Mouse (Mus musculus) urinary bladder, postnatal 4 days (tissue): ENCODE measurements around the gene Zcchc7.
"Not testable (repeated sequence)": the region's sequence is repeated elsewhere in the genome, so short reads cannot be mapped to it uniquely, and the experiment has no call there.

Source experiments
- DNase-seq, 2 experiments: peaks; one replicate each; pipeline ENCODE4 v3.0.0; 2021 to 2022; ENCODE audit warnings: low spot score in 2 of 2

Zcchc7 gene

DNA sequence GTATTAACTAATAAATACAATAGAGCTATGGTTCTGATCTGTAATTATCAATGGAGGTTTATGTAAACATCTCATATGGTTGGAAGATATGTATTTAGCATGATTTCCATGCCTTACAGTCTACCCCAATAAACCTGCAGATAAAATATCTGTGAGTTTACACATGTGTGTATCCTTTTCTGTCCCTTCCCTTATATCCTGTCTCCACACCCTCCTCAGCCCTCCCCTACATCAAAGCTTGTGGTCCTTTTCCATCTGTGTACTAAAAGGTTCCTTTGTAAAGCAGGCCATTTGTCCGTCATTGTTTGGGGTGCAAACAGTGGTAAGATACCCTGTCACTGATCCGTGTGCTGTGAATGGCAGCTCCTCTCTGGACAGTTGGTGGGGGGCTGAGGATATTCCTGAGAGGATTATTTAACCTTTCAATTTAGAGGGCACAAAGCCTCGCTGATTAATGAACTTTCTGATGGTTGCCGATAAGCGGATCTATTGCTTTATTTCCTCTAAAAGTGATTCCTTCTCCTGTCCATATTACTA lies 161.7 kb downstream of the Zcchc7 start:
- no peak for DNase-seq

DNA sequence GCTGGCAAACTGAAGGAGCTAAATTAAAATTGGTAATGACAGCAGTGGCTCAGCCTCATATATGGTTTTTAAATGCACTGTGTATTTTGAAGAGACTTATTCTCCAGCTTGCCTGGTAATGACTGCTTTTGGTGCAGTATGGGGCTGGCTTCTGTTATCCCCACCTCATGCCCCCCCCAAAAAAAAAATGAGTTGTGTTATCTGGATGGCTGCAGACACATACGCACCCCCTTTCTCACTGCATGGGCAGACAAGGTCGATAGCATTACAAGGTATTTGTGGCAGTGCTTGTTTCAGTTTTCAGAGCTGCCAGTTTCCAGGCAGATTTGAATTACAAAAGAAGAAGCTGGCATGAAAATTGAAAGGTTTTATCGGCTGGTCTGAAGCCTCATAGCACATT lies 162.2 kb downstream of the Zcchc7 start:
- DNase-seq, result no peak

DNA sequence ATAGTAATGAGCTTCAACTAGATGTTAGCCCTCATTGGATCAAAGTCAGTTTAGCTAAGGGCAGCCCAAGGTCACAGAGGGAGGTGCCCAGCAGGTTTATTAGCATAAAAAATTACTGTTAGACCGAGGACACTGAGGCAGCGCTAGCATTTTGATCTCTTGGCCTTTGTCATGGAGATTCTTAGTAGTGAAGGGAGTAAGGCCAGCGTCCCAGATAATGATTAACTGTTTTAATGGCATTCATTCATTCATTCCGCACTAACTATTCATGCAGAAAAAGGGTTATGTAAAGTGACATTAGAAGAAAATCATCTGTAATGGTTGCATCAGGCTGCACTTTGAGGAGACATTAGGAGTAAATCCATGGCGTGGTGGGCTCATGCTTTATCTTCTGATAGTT lies 165.2 kb downstream of the Zcchc7 start:
- no peak for DNase-seq

DNA sequence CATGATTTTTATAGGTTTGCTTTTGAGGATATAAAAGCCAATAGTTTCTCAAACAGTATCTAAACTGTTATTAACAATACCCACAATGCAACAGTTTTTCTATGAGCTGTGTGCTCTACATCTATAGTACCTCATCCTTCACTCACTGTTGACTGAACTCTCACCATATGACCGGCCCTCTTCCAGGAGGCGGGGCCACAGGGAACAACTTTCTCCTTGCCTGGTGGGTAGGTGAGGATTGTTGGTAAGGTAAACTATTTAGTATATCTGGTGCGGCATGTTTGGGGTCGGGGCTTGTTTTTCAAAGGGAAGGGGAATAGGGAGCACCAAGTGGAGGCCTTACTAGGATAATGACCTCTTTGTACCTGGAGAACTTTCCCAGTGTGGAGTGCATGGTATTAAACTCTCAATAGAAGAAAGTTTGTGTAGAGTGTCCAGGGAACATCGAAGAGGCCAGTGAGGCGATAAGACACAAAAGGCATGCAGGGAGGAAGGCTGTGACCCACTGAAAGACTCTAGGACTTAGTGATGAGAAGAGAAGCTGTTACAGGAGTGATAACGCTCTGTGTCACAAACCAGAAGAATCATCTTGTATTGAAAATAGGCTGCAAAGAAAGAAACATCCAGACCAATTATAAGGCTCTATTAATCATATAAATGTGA lies 166.9 kb downstream of the Zcchc7 start:
- no peak for DNase-seq

DNA sequence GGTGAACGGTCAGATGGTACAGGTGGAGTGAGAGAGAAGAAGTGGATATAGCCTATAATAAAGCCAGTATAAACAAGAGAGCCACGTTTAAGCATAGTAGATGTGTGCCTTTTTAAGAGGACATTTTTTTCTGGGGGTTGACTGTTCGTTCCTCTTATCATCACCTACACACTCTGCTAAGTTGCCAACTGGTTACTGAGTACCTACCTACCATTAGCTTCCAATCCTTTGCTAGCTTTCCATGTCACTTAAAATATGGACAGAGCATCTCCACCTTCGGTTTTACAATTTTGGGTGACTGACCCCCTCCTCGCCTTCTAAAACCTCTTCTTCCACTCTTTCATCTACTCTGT lies 167.4 kb downstream of the Zcchc7 start:
- DNase-seq, result no peak

DNA sequence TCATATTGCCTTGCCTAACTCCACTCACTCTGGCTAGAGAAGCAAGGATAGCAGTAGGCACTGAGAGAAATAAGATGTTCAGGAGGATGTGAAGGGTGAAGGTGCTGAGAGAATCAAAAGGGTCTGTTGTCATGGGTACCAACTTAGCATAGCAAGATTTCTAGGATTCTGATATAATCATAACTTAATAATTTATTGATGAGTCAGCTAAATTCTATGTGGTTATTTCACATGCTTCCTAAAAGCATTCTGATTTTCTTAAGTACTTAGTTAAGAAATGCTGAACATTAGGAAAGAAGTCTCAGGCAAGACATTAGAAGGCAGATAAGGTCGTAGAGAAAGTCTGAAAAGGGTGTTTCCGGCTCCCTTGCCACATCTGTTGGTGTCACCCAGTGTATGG lies 172.3 kb downstream of the Zcchc7 start:
- DNase-seq, result no peak

DNA sequence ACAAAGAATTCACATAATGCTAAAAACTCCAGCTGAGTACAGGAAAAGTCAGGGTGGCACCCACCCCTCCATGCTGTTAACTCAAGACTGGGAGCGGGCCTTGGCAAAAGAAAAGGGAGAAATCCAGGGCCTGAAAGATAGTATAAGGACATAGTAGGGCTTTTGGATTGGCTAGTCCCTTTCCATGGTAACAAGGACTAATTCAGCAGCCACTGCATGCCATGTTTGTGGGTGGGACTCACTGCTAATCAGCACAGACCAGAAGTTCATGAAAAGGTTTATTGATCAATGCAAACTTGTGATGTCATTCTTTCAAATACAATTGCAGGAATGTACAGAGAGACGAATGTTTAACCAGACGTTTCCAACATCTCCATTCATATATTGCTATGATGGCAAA lies 173.1 kb downstream of the Zcchc7 start:
- no peak for DNase-seq

DNA sequence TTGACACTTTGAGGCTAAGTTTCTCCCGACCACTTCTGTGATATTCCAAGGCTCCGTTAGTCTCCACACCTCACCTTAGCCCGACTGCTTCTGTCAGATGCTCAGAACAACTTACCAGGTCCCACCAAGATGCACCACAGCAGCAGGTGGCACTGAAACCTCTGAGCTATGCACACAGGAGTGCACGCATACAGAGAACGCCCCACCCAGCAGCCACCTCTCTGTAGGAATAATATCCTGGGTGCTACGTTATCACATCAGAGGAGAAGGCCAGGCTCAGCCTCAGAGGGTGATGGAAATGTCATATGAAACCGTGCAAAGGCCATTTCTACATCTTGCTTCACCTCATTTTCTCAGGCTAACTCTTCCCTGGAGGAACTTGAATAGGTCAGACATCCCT lies 174.7 kb downstream of the Zcchc7 start:
- DNase-seq, result no peak

DNA sequence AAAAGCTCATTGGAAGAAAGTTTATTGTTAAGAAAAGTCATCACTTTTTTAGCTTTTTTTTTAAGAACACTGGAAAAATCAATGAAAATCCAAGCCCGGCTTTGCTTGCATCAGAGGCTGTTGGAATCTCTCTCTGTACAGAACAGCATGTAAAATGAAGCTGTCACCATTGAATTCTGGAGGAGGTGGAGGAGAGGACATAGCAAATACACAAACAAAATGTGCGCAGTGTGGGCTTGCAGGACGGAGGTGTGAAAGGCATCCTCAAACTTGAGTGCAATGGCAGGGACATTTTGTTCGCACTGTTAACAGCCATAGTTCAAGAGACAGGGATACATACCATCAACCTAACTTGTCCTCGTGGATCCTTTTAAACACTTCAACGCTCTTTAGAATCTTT lies 176.1 kb downstream of the Zcchc7 start:
- no peak for DNase-seq

DNA sequence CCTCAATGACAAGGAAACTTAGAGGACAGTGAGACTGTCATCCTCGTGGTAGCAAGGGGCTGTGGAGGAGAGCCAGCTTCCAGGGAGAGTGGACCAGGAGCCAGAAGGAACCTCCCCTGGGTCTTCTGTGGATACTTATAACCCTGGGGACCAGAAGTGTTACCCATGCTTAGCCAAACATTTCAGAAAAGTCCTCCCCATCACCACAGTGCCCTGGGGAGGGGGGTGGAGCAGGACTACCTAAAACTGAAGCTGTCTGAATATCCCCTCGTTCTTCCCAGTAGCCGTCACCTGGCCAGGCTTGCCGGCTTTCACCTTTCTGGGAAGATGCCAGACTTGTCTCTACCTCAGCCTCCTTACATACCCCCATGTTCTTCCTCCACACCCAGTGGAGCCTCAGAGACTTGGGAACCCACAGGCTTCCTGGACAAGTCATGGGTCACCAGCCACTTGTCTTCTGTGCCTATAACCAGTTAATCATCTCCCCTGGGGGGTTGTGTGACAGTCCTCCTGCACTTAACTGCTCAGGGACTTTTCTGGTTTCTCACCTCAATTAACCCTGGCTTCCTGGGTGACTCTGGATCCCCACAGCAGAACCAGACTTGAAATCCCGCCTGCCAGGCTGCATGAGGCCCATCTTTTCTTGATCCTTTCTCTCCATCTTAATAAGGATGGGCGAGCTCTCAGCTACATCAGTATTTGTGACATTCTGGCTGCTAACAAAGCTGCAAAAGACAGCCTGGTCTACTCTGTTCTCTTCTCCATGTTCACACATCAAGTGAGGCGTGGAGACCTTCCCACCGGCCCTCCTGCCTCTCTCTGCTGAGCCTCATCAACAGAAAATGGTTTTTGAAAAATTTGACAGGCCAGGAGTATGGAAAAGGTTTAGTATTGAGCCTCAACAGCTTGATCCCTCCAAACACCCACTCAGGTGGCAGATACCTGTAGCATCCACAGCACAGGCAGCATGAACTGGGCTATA lies 183.0 kb downstream of the Zcchc7 start:
- peak; percentile 15 to 53 for DNase-seq

DNA sequence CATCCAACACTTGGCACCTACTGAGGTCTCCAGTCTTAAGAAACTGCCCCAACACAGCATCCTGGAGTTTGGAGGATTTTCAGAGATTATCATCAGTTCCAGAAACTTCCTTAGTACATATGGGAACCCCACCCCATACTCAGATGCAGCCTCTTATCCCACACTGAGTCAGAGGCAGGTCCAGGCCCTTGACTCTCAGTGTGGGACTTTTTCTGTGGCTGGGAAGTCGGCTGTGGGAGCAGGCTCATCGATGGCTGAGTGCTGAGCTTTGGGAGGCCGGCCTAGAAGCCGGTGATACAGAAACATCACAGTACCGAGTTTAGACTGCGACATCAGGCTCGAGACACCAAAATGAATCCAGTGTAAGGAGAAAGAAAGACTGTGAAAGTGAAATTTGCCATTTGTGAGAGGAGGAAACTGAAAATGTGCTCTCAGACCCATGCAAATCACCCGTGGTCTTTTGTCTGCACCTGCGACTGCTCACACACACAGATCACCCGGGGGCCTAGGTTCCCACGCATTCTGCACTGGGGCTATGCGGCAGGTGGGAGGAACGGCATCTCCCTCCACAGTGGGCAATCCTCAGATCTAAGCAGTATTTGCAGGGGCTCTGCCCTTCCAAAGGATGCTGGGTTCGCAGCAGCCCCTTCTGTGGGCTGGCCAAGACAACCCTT lies 184.0 kb downstream of the Zcchc7 start:
- DNase-seq, result peak in 1 of 2 experiments; percentile 54

DNA sequence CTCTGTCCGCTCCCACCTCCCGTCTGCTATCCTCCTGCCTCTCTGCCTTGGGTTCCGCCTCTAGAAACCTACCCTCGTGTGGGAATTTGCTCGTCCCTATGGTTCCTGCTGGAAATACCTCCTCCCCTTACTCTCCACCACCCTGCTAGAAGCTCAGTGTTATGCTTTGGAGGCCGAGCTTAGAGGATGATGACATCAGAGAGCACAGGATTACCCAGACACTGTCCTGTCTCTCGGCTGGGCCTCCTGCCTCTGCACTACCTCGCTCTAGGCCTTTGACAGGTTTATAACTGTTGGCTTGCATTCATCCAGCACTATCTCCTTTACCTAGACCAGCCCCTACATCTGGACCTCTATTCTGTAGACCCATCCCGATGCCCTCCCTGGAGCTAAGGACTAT lies 184.6 kb downstream of the Zcchc7 start:
- DNase-seq, result peak in 1 of 2 experiments; percentile 39

DNA sequence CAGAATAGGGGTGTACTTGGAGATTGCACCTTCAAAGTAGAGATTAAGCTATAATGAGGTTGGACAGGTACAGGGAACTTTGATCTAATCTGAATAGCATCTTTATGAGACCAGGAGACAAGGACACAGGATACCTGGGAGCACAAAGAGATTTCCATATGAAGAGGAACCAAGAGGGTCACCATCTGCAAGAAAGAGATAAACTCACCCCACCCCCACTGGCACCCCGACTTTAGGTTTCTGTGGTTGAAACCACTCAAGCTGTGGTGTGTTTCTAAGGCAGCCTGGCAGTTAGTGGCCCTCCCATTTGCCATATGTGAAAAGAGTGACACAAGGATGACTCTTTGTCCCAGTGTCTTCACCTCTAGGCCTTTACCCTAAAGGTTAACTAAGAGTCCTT lies 186.6 kb downstream of the Zcchc7 start:
- DNase-seq, result no peak

DNA sequence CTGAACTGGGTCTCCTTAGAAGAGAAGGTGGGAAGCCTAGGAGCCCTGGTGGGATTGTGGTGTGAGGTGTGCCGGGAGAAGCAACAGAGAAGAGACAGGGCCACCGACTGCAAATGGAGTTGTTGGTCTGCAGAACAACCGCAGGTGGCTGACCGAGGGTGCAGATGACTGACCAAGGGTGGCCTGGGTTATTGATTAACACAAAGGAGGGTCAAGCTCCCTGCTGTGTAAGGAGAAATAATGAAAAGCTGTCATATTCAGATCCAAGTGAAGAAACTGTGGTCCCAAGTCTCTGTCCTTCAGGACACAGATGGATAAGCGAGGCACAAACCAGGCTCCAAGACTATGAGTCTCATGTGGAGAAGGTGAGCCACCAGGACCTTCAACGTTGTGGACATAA lies 187.8 kb downstream of the Zcchc7 start:
- DNase-seq, result no peak

DNA sequence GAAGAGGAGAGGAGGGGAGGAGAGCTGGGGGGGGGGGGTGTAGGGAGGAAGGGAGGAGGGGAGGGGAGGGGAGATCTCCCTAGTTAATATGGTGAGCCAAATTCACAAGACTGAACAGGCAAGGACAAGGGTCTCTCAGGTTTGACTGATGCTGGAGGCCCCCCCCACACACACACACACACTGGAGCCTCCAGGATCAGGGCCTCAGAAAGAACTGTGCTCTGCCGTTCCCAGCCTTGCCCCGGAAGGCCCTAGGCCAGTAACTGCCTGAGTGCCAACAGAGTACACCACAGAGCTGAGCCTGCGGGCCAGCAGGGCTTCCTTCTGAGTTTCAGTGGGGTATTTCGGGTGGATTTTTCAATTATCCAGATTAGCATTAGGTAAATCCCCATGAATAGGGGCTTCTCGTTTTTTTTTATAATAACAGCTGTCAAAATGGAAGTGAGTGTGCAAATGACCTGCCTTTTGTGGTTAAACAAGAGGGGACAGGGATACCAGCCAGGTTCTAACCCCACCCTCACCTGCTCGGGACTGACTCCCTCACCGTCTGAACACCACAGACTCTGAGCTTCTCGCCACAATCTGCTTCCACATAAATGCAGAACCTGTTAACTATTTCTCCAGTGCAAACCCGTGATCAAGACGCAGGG lies 188.9 kb downstream of the Zcchc7 start:
- DNase-seq, result no peak

DNA sequence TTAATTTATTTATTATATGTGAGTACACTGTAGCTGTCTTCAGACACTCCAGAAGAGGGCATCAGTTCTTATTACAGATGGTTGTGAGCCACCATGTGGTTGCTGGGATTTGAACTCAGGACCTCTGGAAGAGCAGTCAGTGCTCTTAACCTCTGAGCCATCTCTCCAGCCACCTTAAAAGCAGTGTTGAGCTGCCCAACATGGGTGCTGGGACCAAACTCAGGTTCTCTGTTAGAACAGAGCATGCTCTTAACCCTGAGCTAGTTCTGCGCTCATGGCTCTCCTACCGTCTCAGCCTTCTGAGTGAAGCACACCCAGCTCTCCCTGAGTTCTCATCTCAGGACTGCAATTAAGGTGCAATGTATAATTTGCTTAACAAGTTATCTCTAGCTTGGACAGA lies 190.4 kb downstream of the Zcchc7 start:
- not testable (repeated sequence) for DNase-seq

DNA sequence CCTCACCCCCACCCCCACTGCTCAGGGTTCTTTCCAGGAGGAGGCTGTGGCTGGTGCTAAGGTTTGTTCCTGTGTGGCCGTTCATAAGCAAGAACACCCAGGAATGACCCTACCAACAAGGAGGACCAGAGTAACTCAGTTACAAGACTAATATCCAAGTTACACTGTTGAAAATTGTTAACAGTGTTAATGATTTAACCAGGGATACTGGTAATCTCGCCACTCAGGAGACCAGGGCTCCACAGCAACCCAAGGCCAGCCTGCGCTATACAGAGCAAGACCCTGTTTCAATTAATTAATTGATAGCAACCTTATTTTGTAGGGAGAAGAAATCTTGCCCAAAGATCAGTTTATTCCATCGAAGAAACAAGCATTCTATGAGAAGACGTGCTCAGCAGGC lies 191.8 kb downstream of the Zcchc7 start:
- DNase-seq, result no peak

DNA sequence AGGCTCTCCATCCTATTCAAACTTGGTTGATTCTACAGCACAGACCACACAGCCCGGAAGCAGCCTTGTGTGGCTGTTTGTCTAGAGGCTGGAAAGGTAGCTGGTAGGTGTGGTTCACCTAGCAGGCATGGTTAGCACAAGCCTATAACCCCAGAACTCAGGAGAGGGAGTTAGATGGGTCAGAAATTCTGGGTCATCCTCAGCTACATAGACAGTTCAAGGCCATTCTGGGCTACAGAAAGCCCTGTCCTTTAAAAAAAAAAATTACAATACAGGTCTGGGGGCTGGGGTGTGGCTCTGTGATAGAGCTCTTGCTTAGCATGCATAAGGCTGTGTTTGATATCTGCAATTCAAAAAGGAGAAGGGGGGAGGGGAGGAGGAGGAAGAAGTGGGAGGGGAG lies 192.6 kb downstream of the Zcchc7 start:
- DNase-seq, result no peak

DNA sequence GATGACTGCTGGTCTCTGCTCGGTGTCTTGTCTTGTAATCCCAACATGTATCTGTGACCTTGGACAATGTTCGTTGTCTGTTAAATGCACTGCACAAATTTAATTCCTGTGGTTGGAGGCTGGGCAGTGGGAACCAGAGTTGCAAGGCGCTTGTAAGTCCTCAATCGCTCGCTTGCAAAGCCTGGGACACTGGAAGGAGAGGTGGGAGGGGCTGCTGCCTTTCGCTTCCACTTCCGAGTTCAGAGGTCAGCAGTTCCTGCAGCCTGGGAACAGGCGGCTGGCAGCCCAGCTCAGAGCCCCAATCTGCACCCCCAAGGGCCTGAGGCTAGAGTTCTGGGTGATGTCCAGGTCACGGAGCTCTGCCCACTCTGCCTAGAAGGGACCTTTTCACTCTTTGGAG lies 197.4 kb downstream of the Zcchc7 start:
- DNase-seq, result no peak

DNA sequence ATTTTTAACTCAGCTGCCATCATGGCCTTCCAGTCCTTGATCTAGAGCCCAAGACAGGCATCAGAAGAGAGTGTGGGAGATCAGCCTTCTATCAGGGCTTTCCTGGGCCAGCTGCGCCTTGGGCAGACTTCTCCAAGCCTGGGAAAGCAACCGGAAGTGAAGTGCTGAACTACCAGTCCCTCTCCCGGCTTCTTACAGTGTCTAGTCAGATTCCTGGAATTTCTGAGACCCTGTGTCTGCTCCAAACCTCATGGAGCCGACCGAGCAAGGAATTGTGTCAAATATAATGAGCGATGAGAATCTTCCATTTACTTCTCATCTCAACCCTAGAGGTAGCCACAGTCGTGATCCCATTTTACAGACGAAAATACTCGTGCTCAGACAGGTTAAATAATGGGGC lies 203.1 kb downstream of the Zcchc7 start:
- no peak for DNase-seq

DNA sequence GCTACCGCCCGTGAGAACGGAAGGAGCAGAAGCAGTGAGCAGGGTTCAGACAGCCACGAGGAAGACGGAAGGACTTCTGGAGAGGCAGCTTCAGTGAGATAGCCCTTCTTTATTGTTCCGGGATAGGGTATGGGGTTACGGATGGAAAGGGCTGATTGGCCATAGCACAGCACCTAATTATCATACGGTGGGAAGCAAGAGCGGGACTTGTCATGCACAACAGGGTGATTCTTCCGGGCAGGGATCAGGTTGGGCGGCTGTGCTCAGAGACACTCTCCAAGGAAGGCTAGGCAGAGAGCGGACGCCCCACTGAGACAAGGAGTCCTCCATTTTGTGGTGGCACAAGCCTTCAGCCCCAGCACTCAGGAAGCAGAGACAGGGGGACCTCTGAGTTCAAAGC lies 203.5 kb downstream of the Zcchc7 start:
- DNase-seq, result no peak

DNA sequence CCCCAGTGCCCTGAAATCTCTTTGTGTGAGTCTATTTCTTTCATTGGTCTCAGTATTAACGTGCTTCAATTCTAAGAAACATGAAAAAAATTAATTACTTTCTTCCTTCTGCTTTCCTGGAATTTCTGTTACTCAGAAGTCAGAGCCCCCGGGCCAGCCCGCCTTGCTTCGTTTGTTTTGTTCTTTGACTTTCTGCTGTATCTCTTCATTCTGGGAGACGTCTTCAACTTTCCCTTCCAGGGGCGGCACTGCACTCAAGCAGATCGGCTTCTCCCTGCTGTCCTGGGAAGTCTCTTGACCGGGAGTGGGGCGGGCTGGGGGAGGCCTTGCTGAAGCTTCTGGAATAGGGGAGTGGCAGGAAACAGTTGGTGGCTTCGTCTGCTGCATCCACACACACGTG lies 207.5 kb downstream of the Zcchc7 start:
- no peak for DNase-seq
